Mouse (Mus musculus) G1E (cell line): ENCODE results near the gene Bcl2l11.

Experiments used
- CTCF ChIP-seq: IDR thresholded peaks from 2 replicates; pipeline ENCODE4 v1.5.1; 2012; ENCODE audit warnings: low read depth, low read length, inconsistent platforms, mixed read lengths
- GATA1 ChIP-seq: IDR thresholded peaks from 2 replicates; pipeline ENCODE4 v1.6.1; 2012; ENCODE audit warnings: borderline replicate concordance, low read length, inconsistent platforms, mixed read lengths
- GATA2 ChIP-seq: IDR thresholded peaks from 2 replicates; pipeline ENCODE4 v1.6.1; 2012; ENCODE audit warnings: low read depth, low read length, inconsistent platforms, borderline replicate concordance
- POLR2AphosphoS5 ChIP-seq: IDR thresholded peaks from 2 replicates; pipeline ENCODE4 v1.6.1; 2012; ENCODE audit warnings: low read depth, low read length, inconsistent platforms; ENCODE audit not compliant: insufficient replicate concordance
- TAL1 ChIP-seq: conservative IDR thresholded peaks from 2 replicates; pipeline ENCODE4 v1.6.1; 2012; ENCODE audit warnings: low read depth, low read length, inconsistent platforms, mixed read lengths

GRCm38 (mm10) chr2:128210376-128210775, 84.5 kb downstream of the Bcl2l11 start:
- TF ChIP-seq TAL1 = no peak
- no peak for TF ChIP-seq GATA1
- no peak for TF ChIP-seq CTCF
- TF ChIP-seq POLR2AphosphoS5 = no peak
- no peak for TF ChIP-seq GATA2
